Mouse (Mus musculus) kidney, adult 8-10 months (tissue): ENCODE results near the gene Sesn1.

Source experiments
- DNase-seq, 2 experiments: peaks; one replicate each; pipeline ENCODE4 v3.0.0; 2022

The Sesn1 gene

DNA sequence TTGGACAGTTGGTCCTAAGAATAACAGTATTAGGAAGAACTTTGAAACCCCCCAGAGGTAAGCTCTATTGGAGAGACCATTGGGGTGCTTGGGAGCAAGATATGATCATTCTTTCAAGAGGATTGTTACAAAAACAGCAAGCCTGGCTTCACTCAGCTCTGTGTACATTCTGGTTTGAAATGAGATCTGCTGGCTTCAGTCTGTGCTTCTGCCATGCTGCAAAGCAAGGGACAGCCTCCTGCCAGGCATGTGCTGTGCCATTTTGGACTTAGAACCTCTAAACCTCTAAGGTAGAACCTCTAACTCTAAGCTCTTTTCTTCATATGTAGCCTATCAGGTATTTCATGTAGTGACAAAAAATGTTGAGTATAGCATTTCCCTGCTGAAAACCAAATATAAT lies 65.9 kb downstream of the Sesn1 start:
- no peak for DNase-seq

DNA sequence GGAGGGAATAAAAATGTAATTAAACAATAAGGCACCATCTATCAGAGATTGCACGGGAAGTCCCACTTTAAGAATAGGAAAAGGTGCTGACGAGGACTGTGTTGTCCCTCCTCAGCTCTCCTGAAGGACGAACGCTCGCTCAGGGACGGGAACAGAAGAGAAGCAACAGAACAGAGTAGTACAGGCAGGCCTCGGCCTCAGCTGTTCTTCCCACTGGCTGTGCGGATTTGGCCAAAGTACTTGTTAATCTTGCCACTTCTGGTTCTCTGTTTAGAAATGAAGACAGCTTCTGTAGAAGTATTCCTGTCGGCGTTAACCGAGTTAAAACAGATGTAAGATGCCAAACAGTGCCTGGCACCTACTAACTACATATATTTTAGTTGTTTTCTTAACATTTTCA lies 68.6 kb downstream of the Sesn1 start:
- no peak for DNase-seq

GRCm38 (mm10) chr10:41879675-41880074 lies 69.9 kb downstream of the Sesn1 start:
- no peak for DNase-seq

GRCm38 (mm10) chr10:41880206-41880605 lies 70.5 kb downstream of the Sesn1 start:
- DNase-seq, result no peak

GRCm38 (mm10) chr10:41880777-41881176 lies 71.0 kb downstream of the Sesn1 start:
- DNase-seq, result no peak

- DNase-seq, result no peak
These were observed 71.7 kb downstream of the Sesn1 start for GRCm38 (mm10) chr10:41881438-41881837.

GRCm38 (mm10) chr10:41883741-41884575 lies 74.2 kb downstream of the Sesn1 start:
- peak in 1 of 2 experiments; percentile 36 for DNase-seq

DNA sequence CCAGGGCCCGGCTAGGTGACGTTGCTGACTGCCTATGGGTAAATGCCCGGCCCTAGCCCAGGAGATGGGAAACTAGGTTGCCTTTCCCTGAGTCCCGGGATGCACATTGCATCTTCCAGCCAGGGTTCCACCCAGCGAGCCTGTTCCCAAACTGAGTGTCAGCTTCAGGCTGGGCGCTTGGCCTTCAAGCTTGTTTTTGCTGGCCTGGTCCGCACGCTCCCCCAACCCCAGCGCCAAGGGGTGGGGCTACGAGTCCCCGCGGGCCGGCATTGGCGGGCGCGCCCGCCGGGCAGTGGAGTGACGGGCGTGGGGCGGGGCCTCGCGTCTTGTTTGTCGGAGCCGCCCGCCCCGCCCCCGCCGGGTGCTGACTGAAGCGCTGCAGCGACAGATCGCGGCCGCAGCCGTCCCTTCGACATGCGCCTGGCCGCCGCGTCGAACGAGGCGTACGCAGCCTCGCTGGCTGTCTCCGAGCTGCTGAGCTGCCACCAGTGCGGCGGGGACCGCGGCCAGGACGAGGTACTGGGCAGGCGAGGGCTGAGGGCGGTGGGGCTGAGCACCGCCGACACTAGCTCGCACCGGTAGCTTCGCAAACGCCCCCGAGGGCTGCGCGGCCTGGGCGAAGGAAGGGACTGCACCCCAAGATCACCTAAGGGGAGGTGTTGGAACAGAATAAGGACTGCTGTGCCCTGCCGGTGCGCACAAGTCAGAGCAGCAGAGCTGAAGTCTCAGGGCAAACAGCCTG lies 77.5 kb downstream of the Sesn1 start:
- DNase-seq, result peak; percentile 87 to 89

GRCm38 (mm10) chr10:41888365-41888941 lies 78.7 kb downstream of the Sesn1 start:
- DNase-seq, result no peak

- no peak for DNase-seq
These were observed 79.8 kb downstream of the Sesn1 start for GRCm38 (mm10) chr10:41889566-41889965.

DNA sequence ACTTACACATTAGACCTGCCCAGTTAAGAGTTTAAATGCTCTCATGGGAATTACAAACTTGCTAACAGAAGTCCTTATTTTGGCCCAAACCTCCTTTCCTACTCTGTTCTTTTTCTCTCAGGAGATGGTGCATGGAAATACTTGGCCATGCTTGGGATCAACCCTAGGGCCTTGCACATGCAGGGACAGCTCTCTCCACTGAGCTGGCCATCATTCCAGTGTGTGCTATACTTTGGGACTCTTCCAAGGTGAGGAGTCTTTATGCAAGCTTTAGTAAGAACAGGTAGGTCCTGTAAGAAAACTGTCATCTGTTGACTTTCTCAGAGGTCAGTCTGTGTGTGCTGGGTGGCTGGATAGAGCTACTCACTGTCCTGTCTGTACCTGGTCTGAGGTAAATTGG lies 80.8 kb downstream of the Sesn1 start:
- no peak for DNase-seq

DNA sequence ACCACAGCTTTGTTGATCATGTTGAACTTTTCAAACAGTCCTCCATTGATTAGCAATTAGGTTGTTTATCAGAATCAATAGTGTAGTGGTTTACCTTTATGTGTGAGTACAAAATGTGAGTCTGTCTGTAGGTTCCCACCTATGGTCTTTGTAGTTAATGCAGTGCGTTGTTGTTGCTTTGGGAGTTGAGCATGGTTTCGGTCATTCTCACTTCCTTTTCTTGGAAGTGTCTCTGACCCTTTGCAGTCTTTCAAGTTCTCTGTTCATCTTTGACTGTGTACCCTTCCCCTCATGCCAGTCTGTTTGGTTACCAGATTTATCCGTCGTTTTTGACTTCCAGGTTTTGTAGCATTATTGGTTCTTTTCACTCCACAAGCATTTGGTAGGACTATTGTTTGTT lies 81.6 kb downstream of the Sesn1 start:
- DNase-seq, result no peak

DNA sequence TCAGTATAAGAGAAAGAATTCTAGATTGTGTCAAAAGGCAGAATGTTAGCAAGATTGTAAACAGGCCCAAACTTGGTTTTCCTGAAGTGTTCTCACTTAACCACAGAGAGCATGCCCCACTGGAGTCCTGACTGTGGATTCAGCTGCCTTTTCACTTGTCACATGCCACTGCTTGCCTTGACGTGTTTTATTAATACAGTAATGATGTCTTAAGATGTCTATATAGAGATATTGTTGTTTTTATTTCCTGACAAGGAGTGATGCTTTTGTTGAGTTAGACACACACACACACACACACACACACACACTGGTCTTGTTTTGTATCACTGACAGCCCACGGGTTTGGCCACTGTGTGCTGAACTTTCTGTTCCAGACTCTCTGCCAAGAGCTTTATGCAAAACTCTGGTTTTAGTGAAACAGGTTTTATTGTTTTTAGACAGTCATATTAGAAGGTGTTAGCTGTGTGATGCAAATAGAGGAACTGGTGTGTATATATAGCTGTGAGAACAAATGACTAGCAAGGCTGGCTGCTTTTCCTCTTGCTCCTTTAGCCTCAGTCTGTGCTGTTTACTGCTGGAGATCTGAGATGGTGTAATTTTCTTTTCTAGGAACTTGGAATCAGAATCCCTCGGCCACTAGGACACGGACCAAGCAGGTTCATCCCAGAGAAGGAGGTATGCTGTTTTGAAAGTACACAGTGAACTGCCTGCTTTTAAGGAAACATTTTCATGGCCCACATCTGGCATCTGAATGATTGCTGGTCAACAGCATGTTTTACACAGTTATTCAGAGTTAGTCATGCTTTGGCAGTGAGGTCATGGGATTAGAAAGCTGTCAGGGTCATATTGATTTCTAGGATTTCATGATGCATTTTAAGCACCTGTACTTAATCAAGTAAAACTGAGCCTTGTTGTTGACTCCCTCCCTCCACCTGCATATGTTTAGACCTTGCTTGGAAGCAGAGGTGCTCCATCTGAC lies 84.0 kb downstream of the Sesn1 start:
- DNase-seq, result peak in 1 of 2 experiments; percentile 44

DNA sequence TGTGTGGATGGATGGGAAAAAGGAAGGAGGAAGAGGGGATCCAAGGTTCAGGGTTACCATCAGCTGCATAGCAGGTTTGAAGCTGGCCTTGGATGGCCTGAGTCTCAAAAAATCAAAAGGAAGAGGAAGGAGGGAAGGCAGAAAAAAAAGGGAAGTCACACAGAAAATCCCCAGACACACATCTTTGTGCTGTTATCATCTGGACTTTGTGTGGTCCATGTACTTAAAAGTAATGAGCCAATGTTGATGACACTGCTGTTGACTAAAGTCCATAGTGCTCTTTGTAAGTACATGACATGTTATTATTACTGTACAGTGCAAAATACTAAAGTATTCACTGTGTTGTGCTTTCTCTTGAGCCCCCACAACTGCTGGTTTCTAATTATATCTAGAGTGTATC lies 86.7 kb downstream of the Sesn1 start:
- no peak for DNase-seq

- no peak for DNase-seq
These were observed 87.1 kb downstream of the Sesn1 start for GRCm38 (mm10) chr10:41896865-41897264.

- DNase-seq, result no peak
These were observed 91.7 kb downstream of the Sesn1 start for GRCm38 (mm10) chr10:41901456-41901855.

DNA sequence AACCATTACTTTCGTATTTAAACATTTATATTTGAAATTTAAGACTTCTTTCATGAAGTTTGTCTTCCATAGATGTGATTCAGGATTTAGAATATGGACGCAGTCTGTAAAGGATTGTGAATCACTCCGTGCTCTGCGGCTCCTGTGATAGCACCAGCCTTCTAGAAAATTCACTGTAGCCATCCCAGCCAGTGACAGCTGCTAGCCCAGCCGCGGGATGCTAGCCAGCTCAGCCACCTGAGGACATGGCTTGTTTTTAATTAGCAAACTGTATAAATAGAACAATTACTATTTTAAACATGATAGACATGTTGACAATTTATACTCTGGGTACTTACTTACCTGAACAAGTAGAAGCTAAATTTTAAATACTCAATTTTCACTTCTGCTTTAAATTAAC lies 92.1 kb downstream of the Sesn1 start:
- DNase-seq, result no peak

GRCm38 (mm10) chr10:41907473-41907872 lies 97.7 kb downstream of the Sesn1 start:
- no peak for DNase-seq

- no peak for DNase-seq
These were observed 98.2 kb downstream of the Sesn1 start for GRCm38 (mm10) chr10:41907950-41908349.

DNA sequence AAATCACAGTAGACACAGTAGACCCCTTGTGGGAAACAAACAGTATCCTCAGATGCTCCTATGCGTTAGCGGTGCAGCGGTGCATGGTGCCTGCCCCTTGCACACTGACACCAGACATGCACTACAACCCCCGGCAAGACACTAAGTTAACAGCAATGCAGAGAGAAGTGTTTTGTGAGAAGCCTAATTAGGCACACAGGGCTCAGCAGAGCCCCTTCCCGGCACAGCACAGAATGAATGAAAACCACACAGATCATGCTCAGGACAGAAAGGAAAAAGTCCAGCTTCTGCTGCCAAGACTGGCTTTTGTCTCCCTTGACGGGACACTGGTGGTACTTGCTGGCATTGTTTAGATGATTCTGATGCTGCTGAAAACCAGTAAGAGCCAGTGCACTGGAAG lies 99.2 kb downstream of the Sesn1 start:
- no peak for DNase-seq

GRCm38 (mm10) chr10:41912290-41912994 lies 102.7 kb downstream of the Sesn1 start:
- no peak for DNase-seq

- DNase-seq, result no peak
These were observed 117.0 kb downstream of the Sesn1 start for GRCm38 (mm10) chr10:41926726-41927125.
